Mouse (Mus musculus): Measurements from ENCODE around the gene Crcp. TPM values are rescaled to one million over a fixed set of nuclear protein-coding genes. Genes with fewer than 3 reads are reported as not detected.

The Crcp gene
- polyA plus RNA-seq, 1 experiment from 2014 or later: 21.0 TPM

GRCm38 (mm10) chr5:130047013-130047412 is 17.9 kb downstream of the Crcp start:
- H3K9ac ChIP-seq (ENCODE audit: low read depth, low read length): no peak overlapping the region
- peaks cover 19% of the 10 kb centered on the region for H3K36me3 ChIP-seq (ENCODE audit: control insufficient read depth, insufficient read depth, low read length)
- no peak overlapping the region for H3K27ac ChIP-seq (ENCODE audit: low read depth, low read length)
- no peak overlapping the region for H3K4me2 ChIP-seq
- no peak overlapping the region for H3K4me3 ChIP-seq (ENCODE audit: low read depth, low read length)
- H3K27me3 ChIP-seq (ENCODE audit: control insufficient read depth, insufficient read depth, low read length): peaks cover 51% of the 10 kb centered on the region
- ATAC-seq (replicated peaks; ENCODE audit: insufficient number of reproducible peaks, low FRiP score, low TSS enrichment): no peak
- H3K4me1 ChIP-seq (ENCODE audit: control insufficient read depth, insufficient read depth, low read length): peaks cover 9% of the 10 kb centered on the region
- no peaks in the 10 kb centered on the region for H3K9me3 ChIP-seq (replicated peaks; ENCODE audit: control insufficient read depth, low read length)
- 73% methylated on average over 6 of the region's 6 CpGs for WGBS (ENCODE audit: insufficient replicate concordance)

DNA sequence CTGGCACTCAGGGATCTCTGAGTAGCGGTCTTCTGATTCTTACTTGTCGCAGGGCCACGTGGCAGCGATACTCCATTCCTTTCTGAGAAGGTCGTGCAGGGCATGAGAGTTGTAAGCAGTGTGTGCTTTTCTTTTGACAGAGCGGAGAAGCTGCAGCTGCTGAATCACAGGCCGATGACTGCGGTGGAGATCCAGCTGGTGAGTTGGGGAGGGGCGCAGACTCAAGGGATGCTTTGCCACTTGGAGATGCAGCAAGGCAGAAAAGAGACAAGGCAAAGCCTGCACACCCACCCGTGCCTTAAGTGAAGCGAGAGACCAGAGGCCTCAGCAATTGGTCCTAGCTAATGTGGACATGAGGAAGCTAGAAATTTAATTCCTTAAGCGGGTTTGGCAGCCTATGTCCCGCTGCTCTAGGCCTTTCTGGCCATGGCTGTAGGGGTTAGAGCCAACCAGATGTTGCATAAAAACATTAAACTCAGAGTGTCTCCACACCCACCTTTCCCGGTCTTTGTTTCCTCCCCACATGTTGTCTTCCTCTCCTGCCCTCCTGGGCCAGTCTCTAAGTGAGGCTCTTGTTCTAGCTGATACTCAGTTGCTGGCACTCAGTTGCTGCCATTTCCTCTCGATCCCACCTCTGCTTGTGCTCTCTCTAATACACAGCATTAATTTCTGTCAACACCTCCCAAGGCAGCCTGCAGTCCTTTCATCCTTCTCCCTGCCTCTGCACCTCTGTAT is 19.9 kb downstream of the Crcp start:
- WGBS (ENCODE audit: insufficient replicate concordance): 83% methylated on average over 15 of the region's 15 CpGs
- ATAC-seq (replicated peaks; ENCODE audit: insufficient number of reproducible peaks, low FRiP score, low TSS enrichment): no peak
- no peak overlapping the region for H3K9ac ChIP-seq (ENCODE audit: low read depth, low read length)
- H3K4me1 ChIP-seq (ENCODE audit: control insufficient read depth, insufficient read depth, low read length): peaks cover 9% of the 10 kb centered on the region
- no peak overlapping the region for H3K27ac ChIP-seq (ENCODE audit: low read depth, low read length)
- H3K36me3 ChIP-seq (ENCODE audit: control insufficient read depth, insufficient read depth, low read length): peaks cover 12% of the 10 kb centered on the region
- peaks cover 53% of the 10 kb centered on the region for H3K27me3 ChIP-seq (ENCODE audit: control insufficient read depth, insufficient read depth, low read length)
- no peaks in the 10 kb centered on the region for H3K9me3 ChIP-seq (replicated peaks; ENCODE audit: control insufficient read depth, low read length)
- no peak overlapping the region for H3K4me3 ChIP-seq (ENCODE audit: low read depth, low read length)
- H3K4me2 ChIP-seq: no peak overlapping the region

GRCm38 (mm10) chr5:130050416-130050815 is 21.3 kb downstream of the Crcp start:
- Histone ChIP-seq H3K9me3 (replicated peaks; ENCODE audit: control insufficient read depth, low read length) (no peaks in the 10 kb centered on the region), H3K27me3 (ENCODE audit: control insufficient read depth, insufficient read depth, low read length) (peaks cover 47% of the 10 kb centered on the region), H3K4me2 (no peak overlapping the region), H3K4me3 (ENCODE audit: low read depth, low read length) (no peak overlapping the region), H3K27ac (ENCODE audit: low read depth, low read length) (no peak overlapping the region), H3K9ac (ENCODE audit: low read depth, low read length) (no peak overlapping the region), H3K4me1 (ENCODE audit: control insufficient read depth, insufficient read depth, low read length) (peaks cover 9% of the 10 kb centered on the region), H3K36me3 (ENCODE audit: control insufficient read depth, insufficient read depth, low read length) (peaks cover 12% of the 10 kb centered on the region)
- no peak for ATAC-seq (replicated peaks; ENCODE audit: insufficient number of reproducible peaks, low FRiP score, low TSS enrichment)
- WGBS (ENCODE audit: insufficient replicate concordance): 57% methylated on average over 6 of the region's 6 CpGs

DNA sequence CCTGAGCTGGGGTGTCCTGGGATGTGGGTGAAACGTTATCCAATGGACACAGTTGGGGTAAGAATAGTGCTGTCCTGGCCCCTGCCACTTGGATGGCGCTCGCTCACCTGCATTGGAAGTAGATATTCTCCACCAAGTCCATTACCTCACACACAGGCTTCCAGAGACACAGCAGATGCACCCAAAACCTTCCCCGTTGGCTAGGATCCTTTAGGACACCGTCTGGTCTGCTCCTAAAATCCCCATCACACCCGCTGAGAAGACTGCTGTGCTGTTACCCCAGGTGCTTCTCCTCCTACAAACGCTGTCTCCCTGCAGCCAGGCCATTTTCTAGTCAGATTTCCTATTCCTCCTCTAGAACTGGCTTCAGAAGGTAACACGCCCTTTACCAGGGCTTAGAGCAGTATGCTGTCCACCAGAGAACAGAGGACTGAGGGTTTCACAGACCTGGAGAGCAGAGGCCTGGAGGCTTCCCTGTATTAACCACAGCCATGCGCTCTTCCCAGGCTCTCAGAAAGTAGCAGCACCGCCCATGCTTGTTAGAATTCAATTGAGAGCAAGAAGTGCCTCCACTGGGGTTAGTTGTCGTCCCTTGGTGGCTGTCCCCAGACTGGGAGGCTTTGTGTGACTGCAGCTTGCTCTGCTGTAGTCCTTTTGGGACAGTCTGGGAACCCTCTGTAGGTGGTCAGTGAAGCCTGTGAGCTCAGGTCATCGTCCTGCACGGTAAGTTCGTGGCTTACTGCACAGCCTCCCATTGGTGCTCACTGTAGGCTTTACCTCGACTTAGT is 22.2 kb downstream of the Crcp start:
- Histone ChIP-seq H3K27me3 (ENCODE audit: control insufficient read depth, insufficient read depth, low read length) (peaks cover 43% of the 10 kb centered on the region), H3K9me3 (replicated peaks; ENCODE audit: control insufficient read depth, low read length) (no peaks in the 10 kb centered on the region), H3K9ac (ENCODE audit: low read depth, low read length) (no peak overlapping the region), H3K27ac (ENCODE audit: low read depth, low read length) (no peak overlapping the region), H3K4me1 (ENCODE audit: control insufficient read depth, insufficient read depth, low read length) (peaks cover 6% of the 10 kb centered on the region), H3K4me3 (ENCODE audit: low read depth, low read length) (no peak overlapping the region), H3K4me2 (no peak overlapping the region), H3K36me3 (ENCODE audit: control insufficient read depth, insufficient read depth, low read length) (peaks cover 12% of the 10 kb centered on the region)
- ATAC-seq (replicated peaks; ENCODE audit: insufficient number of reproducible peaks, low FRiP score, low TSS enrichment): no peak
- 83% methylated on average over 15 of the region's 15 CpGs for WGBS (ENCODE audit: insufficient replicate concordance)

GRCm38 (mm10) chr5:130052510-130052909 is 23.4 kb downstream of the Crcp start:
- Histone ChIP-seq H3K9me3 (replicated peaks; ENCODE audit: control insufficient read depth, low read length) (no peaks in the 10 kb centered on the region), H3K9ac (ENCODE audit: low read depth, low read length) (no peak overlapping the region), H3K36me3 (ENCODE audit: control insufficient read depth, insufficient read depth, low read length) (peaks cover 7% of the 10 kb centered on the region; the same call in 1 of the 2 replicates), H3K4me2 (no peak overlapping the region), H3K4me1 (ENCODE audit: control insufficient read depth, insufficient read depth, low read length) (no peaks in the 10 kb centered on the region), H3K27me3 (ENCODE audit: control insufficient read depth, insufficient read depth, low read length) (peaks cover 43% of the 10 kb centered on the region), H3K4me3 (ENCODE audit: low read depth, low read length) (no peak overlapping the region), H3K27ac (ENCODE audit: low read depth, low read length) (no peak overlapping the region)
- 84% methylated on average over 5 of the region's 5 CpGs for WGBS (ENCODE audit: insufficient replicate concordance)
- ATAC-seq (replicated peaks; ENCODE audit: insufficient number of reproducible peaks, low FRiP score, low TSS enrichment): no peak

DNA sequence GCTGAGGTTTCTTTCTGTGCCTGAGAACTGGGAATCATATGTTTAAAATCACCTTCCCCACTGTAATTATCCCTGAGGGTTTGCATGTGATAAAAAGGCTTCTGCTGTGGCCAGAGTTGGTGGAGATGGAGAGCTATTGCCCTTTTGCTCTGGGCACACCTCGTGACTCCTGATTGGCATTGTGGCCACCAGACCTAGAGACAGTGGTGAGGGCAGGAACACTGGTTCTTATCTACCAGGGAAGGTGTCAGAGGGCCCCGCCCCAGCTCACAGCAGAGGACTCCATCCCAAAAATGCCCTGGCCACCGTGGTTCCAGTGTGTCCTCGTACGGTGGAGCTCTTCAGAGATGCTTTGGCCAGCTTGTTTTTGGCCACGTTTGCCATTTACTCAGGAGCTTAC is 23.9 kb downstream of the Crcp start:
- Histone ChIP-seq H3K27me3 (ENCODE audit: control insufficient read depth, insufficient read depth, low read length) (peaks cover 43% of the 10 kb centered on the region), H3K4me2 (no peak overlapping the region), H3K9ac (ENCODE audit: low read depth, low read length) (no peak overlapping the region), H3K9me3 (replicated peaks; ENCODE audit: control insufficient read depth, low read length) (no peaks in the 10 kb centered on the region), H3K4me3 (ENCODE audit: low read depth, low read length) (no peak overlapping the region), H3K4me1 (ENCODE audit: control insufficient read depth, insufficient read depth, low read length) (no peaks in the 10 kb centered on the region), H3K36me3 (ENCODE audit: control insufficient read depth, insufficient read depth, low read length) (peaks cover 7% of the 10 kb centered on the region; the same call in 1 of the 2 replicates), H3K27ac (ENCODE audit: low read depth, low read length) (no peak overlapping the region)
- no peak for ATAC-seq (replicated peaks; ENCODE audit: insufficient number of reproducible peaks, low FRiP score, low TSS enrichment)
- WGBS (ENCODE audit: insufficient replicate concordance): 78% methylated on average over 6 of the region's 6 CpGs

DNA sequence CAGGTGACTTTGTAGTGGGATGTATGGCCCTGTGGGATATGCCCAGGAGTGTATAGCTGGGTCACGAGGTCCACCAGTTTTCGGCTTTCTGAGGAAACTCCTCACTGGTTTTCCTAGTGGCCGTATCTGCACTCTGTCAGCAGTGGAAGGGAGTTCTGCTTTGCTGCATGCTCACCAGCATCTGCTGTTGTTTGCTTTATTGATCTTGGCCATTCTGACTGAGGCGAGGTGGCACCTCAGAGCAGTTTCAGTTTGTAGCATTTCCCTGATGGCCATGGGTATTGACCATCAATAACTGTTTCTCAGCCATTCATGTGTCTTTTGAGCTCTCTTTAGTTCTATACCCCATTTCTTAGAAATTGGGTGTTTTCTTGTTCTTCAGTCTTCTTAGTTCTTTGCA is 26.6 kb downstream of the Crcp start:
- H3K36me3 ChIP-seq (ENCODE audit: control insufficient read depth, insufficient read depth, low read length): peaks cover 11% of the 10 kb centered on the region; the same call in 1 of the 2 replicates
- H3K4me1 ChIP-seq (ENCODE audit: control insufficient read depth, insufficient read depth, low read length): peaks cover 12% of the 10 kb centered on the region
- ATAC-seq (replicated peaks; ENCODE audit: insufficient number of reproducible peaks, low FRiP score, low TSS enrichment): no peak
- no peak overlapping the region for H3K4me2 ChIP-seq
- 88% methylated on average over 4 of the region's 4 CpGs for WGBS (ENCODE audit: insufficient replicate concordance)
- H3K27me3 ChIP-seq (ENCODE audit: control insufficient read depth, insufficient read depth, low read length): peaks cover 30% of the 10 kb centered on the region
- H3K9me3 ChIP-seq (replicated peaks; ENCODE audit: control insufficient read depth, low read length): no peaks in the 10 kb centered on the region
- H3K4me3 ChIP-seq (ENCODE audit: low read depth, low read length): no peak overlapping the region
- H3K27ac ChIP-seq (ENCODE audit: low read depth, low read length): no peak overlapping the region
- no peak overlapping the region for H3K9ac ChIP-seq (ENCODE audit: low read depth, low read length)

- peaks cover 12% of the 10 kb centered on the region; the same call in 1 of the 2 replicates for H3K36me3 ChIP-seq (ENCODE audit: control insufficient read depth, insufficient read depth, low read length)
- whole genome bisulfite sequencing (ENCODE audit: insufficient replicate concordance): 73% methylated on average over 2 of the region's 2 CpGs
- H3K27me3 ChIP-seq (ENCODE audit: control insufficient read depth, insufficient read depth, low read length): peaks cover 24% of the 10 kb centered on the region
- no peak for ATAC-seq (replicated peaks; ENCODE audit: insufficient number of reproducible peaks, low FRiP score, low TSS enrichment)
- no peak overlapping the region for H3K9ac ChIP-seq (ENCODE audit: low read depth, low read length)
- H3K9me3 ChIP-seq (replicated peaks; ENCODE audit: control insufficient read depth, low read length): no peaks in the 10 kb centered on the region
- no peak overlapping the region for H3K27ac ChIP-seq (ENCODE audit: low read depth, low read length)
- no peak overlapping the region for H3K4me3 ChIP-seq (ENCODE audit: low read depth, low read length)
- H3K4me2 ChIP-seq: no peak overlapping the region
- peaks cover 12% of the 10 kb centered on the region for H3K4me1 ChIP-seq (ENCODE audit: control insufficient read depth, insufficient read depth, low read length)
These were observed 27.2 kb downstream of the Crcp start for GRCm38 (mm10) chr5:130056303-130056702.
